Mouse (Mus musculus) spleen, adult 2 months (tissue): ENCODE measurements at regions not wholly inside any gene's neighbourhood (a gene's known extent, or its start where the extent isn't known, plus 50 kb on each side); places are given as distances from the start of the nearest gene placed in this dataset.

Experiments used
- CTCF ChIP-seq: fragments of 200-500 bp; IDR thresholded peaks from 2 replicates; pipeline ENCODE4 v1.5.1; 2011; ENCODE audit warnings: mild to moderate bottlenecking, inconsistent platforms; ENCODE audit not compliant: insufficient read depth, insufficient read length, insufficient replicate concordance; ENCODE audit errors: extremely low read depth
- POLR2A ChIP-seq: fragments of 200-500 bp; IDR thresholded peaks from 2 replicates; pipeline ENCODE4 v1.6.1; 2011; ENCODE audit warnings: low read depth, low read length, inconsistent platforms

DNA sequence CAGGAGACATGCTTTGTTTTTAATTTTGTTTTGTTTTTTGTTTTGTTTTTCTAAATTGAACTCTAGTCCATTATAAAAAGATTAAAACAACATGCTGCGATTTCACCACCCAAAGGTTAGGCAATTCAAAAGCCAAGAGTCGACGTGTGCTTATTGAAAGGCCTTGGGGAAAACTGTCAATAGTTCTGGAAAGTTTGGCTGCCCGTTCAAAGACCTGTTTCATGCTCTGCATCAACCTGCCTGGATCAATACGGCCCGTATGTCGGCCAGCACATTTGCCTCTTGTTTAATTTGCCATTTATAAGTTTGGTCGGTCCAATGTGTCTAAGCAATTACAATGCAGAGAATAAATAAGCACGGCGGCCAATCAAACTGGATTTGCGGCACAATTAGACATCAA, 234.3 kb upstream of the Cxcr4 start:
- TF ChIP-seq CTCF (no peak), POLR2A (no peak)
